Mouse (Mus musculus) heart, adult 2 months (tissue): ENCODE data around the gene Tmem102. TPM values are rescaled to one million over a fixed set of nuclear protein-coding genes. Genes with fewer than 3 reads are reported as not detected.
A peak's percentile ranks its signal among the peaks of the same experiment; 100 is the strongest.

ENCODE experiments used
- DNase-seq, 2 experiments: peaks; one replicate each; pipeline ENCODE4 v3.0.0; 2021
- H3K27ac ChIP-seq: fragments of 200-600 bp; 2 replicates; pipeline ENCODE4 v1.8.1; 2022
- H3K27me3 ChIP-seq: fragments of 200-500 bp; 2 replicates; pipeline ENCODE4 v1.6.1; 2012; ENCODE audit warnings: mild to moderate bottlenecking, low read length, inconsistent platforms, mixed read lengths; ENCODE audit not compliant: control insufficient read depth, insufficient read depth
- H3K36me3 ChIP-seq: fragments of 200-500 bp; 2 replicates; pipeline ENCODE4 v1.6.1; 2012; ENCODE audit warnings: low read length, inconsistent platforms; ENCODE audit not compliant: control insufficient read depth, insufficient read depth
- H3K4me1 ChIP-seq: fragments of 200-500 bp; 2 replicates; pipeline ENCODE4 v1.6.1; 2011; ENCODE audit warnings: low read length; ENCODE audit not compliant: control insufficient read depth, insufficient read depth
- H3K4me3 ChIP-seq: fragments of 200-600 bp; 2 replicates; pipeline ENCODE4 v1.8.1; 2022
- H3K79me2 ChIP-seq: fragments of 200-500 bp; replicated peaks from 2 replicates; pipeline ENCODE4 v1.6.1; 2012; ENCODE audit warnings: mild to moderate bottlenecking, inconsistent platforms, low read length, moderate library complexity, mixed read lengths; ENCODE audit not compliant: control insufficient read depth, insufficient read depth
- H3K9ac ChIP-seq: fragments of 200-500 bp; 2 replicates; pipeline ENCODE4 v1.6.1; 2012; ENCODE audit warnings: low read depth, mild to moderate bottlenecking, control low read depth, inconsistent platforms, low read length, mixed read lengths
- CTCF ChIP-seq: fragments of 200-600 bp; IDR thresholded peaks from 2 replicates; pipeline ENCODE4 v1.8.1; 2022; ENCODE audit warnings: antibody characterized with exemption, mild to moderate bottlenecking, moderate library complexity
- EP300 ChIP-seq: fragments of 200-500 bp; IDR thresholded peaks from 2 replicates; pipeline ENCODE4 v1.6.1; 2011; ENCODE audit warnings: low read depth, low read length, control low read depth; ENCODE audit not compliant: insufficient read depth
- POLR2A ChIP-seq: fragments of 200-500 bp; IDR thresholded peaks from 2 replicates; pipeline ENCODE4 v1.6.1; 2011; ENCODE audit warnings: mild to moderate bottlenecking, low read depth, low read length, control low read depth; ENCODE audit not compliant: insufficient read depth
- WGBS: fragments of 180-500 bp; shearing (Covaris S2); methylation state at CpG from one replicate; pipeline ENCODE4 v1.1.7; 2018; 5-methylcytosine and 5-hydroxymethylcytosine counted together
- intact Hi-C: fragments of 180-260 bp; cut with DNase I; formaldehyde crosslinking; loops from one replicate; pipeline ENCODE4 v1.15.1; 2025
- polyA plus RNA-seq: library from polyadenylated mRNA; depleted of rRNA; stranded (reverse); fragments of >200 nt; gene quantifications from 2 replicates; pipeline ENCODE4 v1.2.3, GENCODE M21; 2012; rRNA removed
- total RNA-seq, 2 experiments: library from RNA; stranded (reverse); gene quantifications; 2 replicates each; pipeline ENCODE4 v1.2.3; 2021

Gene Tmem102
- total and polyA plus RNA-seq, 3 experiments: 0.25 to 0.47 (median 0.29) TPM

GRCm38 (mm10) chr11:69758090-69758456 is 47.4 kb downstream of the Tmem102 start:
- under 1% methylated on average over 26 of the region's 26 CpGs for WGBS
- H3K9ac ChIP-seq: peak overlapping the region; percentile 63
- TF ChIP-seq POLR2A (no peak), EP300 (no peak), CTCF (no peak)
- H3K27me3 ChIP-seq: no peaks in the 10 kb centered on the region
- peak; percentile 99 for DNase-seq
- peak overlapping the region; percentile 66 for H3K4me3 ChIP-seq
- intact Hi-C loops: loop anchor here (1.0 to 2.0 kb wide), 6 partner anchors 45 to 163 kb away; partner anchors contain the start of genes Eif5a, Senp3 and Tmem256
- peaks cover 4% of the 10 kb centered on the region; the same call in 1 of the 2 replicates for H3K4me1 ChIP-seq
- peak overlapping the region; percentile 100 for H3K27ac ChIP-seq
- H3K36me3 ChIP-seq: peaks cover 7% of the 10 kb centered on the region
- H3K79me2 ChIP-seq: no peaks in the 10 kb centered on the region

- peak overlapping the region; percentile 100 for H3K27ac ChIP-seq
- TF ChIP-seq CTCF (no peak), EP300 (no peak), POLR2A (no peak)
- no peaks in the 10 kb centered on the region for H3K79me2 ChIP-seq
- peak overlapping the region; percentile 63 for H3K9ac ChIP-seq
- intact Hi-C loops: loop anchor here (1.0 to 2.0 kb wide), 6 partner anchors 45 to 163 kb away; partner anchors contain the start of genes Eif5a, Senp3 and Tmem256
- H3K4me1 ChIP-seq: peaks cover 4% of the 10 kb centered on the region; the same call in 1 of the 2 replicates
- no peak for DNase-seq
- no peaks in the 10 kb centered on the region for H3K27me3 ChIP-seq
- peak overlapping the region; percentile 55 for H3K4me3 ChIP-seq
- WGBS: 29% methylated on average over 9 of the region's 9 CpGs
- peaks cover 7% of the 10 kb centered on the region for H3K36me3 ChIP-seq
These were observed 47.9 kb downstream of the Tmem102 start for GRCm38 (mm10) chr11:69757303-69758089.

- no peak overlapping the region for H3K9ac ChIP-seq
- no peak overlapping the region for H3K4me3 ChIP-seq
- H3K27me3 ChIP-seq: no peaks in the 10 kb centered on the region
- peaks cover 2% of the 10 kb centered on the region; the same call in 1 of the 2 replicates for H3K79me2 ChIP-seq
- TF ChIP-seq CTCF: peak; percentile 87
- TF ChIP-seq EP300: no peak
- no peak for TF ChIP-seq POLR2A
- peaks cover 13% of the 10 kb centered on the region for H3K36me3 ChIP-seq
- peak overlapping the region; percentile 4; the same call in 1 of the 2 replicates for H3K27ac ChIP-seq
- DNase-seq: no peak
- H3K4me1 ChIP-seq: peaks cover 4% of the 10 kb centered on the region
- intact Hi-C loops: loop anchor here (1.0 to 2.0 kb wide), 2 partner anchors 72 to 100 kb away; partner anchors contain the start of genes Senp3 and Sox15
- 18% methylated on average over 3 of the region's 3 CpGs for WGBS
These were observed 50.7 kb downstream of the Tmem102 start for GRCm38 (mm10) chr11:69754701-69755100.

DNA sequence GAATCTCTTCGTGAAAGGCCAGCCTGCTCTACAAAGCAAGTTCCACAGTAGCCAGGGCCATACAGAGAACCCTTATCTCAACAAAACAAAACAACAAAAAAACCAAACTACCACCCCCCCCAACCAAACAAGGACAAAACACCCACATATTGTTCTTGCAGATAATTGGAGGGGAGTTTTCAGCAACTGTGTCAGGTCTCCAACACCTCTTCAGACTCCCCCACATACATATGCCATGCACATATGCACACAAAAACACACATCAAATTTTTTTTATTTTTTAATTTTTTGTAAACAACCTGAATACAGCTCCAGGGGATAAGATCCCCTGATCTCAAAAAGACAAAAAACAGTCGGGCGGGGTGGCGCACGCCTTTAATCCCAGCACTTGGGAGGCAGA is 51.2 kb downstream of the Tmem102 start:
- no peak for DNase-seq
- peak overlapping the region; percentile 4; the same call in 1 of the 2 replicates for H3K27ac ChIP-seq
- no peak overlapping the region for H3K4me3 ChIP-seq
- WGBS: 73% methylated on average over 5 of the region's 5 CpGs
- no peaks in the 10 kb centered on the region for H3K27me3 ChIP-seq
- H3K4me1 ChIP-seq: peaks cover 4% of the 10 kb centered on the region
- intact Hi-C loops: loop anchor here (1.0 to 2.0 kb wide), 2 partner anchors 72 to 99 kb away; partner anchors contain the start of genes Senp3 and Sox15
- no peak overlapping the region for H3K9ac ChIP-seq
- TF ChIP-seq EP300 (no peak), POLR2A (no peak), CTCF (no peak)
- H3K36me3 ChIP-seq: peaks cover 13% of the 10 kb centered on the region
- H3K79me2 ChIP-seq: peaks cover 2% of the 10 kb centered on the region; the same call in 1 of the 2 replicates

Other genes starting within 250 kb of the Tmem102 start
Only the 30 nearest of the 45 such genes appear.
- gene Sox15, start 150.3 kb downstream of the Tmem102 start, total RNA-seq: not detected
- not detected in 2 replicates for gene Sox15, start 150.3 kb downstream of the Tmem102 start, polyA plus RNA-seq
- gene Mpdu1, start 143.0 kb downstream of the Tmem102 start, total RNA-seq: 10 to 100 TPM; 13.7 to 14.2 TPM
- 40.8 and 41.3 TPM in 2 replicates for gene Mpdu1, start 143.0 kb downstream of the Tmem102 start, polyA plus RNA-seq
- 1 to 10 TPM; 7.4 to 7.6 TPM for gene Cd68, start 139.5 kb downstream of the Tmem102 start, total RNA-seq
- gene Cd68, start 139.5 kb downstream of the Tmem102 start, polyA plus RNA-seq: 7.0 and 14.8 TPM in 2 replicates
- gene Eif4a1, start 133.2 kb downstream of the Tmem102 start, total RNA-seq: 100 to 1,000 TPM; 173 to 198 TPM
- gene Eif4a1, start 133.2 kb downstream of the Tmem102 start, polyA plus RNA-seq: 147 and 250 TPM in 2 replicates
- 10 to 100 TPM; 31.1 to 33.2 TPM for gene Senp3, start 123.5 kb downstream of the Tmem102 start, total RNA-seq
- 35.1 and 51.8 TPM in 2 replicates for gene Senp3, start 123.5 kb downstream of the Tmem102 start, polyA plus RNA-seq
- 1 to 10 TPM; 1.4 to 3.2 TPM for gene Tnfsf13, start 119.8 kb downstream of the Tmem102 start, total RNA-seq
- 2.9 and 4.0 TPM in 2 replicates for gene Tnfsf13, start 119.8 kb downstream of the Tmem102 start, polyA plus RNA-seq
- 10 to 100 TPM; 18.4 to 21.9 TPM for gene Tnfsf12, start 109.8 kb downstream of the Tmem102 start, total RNA-seq
- 29.2 and 32.0 TPM in 2 replicates for gene Tnfsf12, start 109.8 kb downstream of the Tmem102 start, polyA plus RNA-seq
- 1 to 10 TPM; 2.8 to 3.2 TPM for gene Tnfsfm13, start 109.5 kb downstream of the Tmem102 start, total RNA-seq
- 3.7 and 4.7 TPM in 2 replicates for gene Tnfsfm13, start 109.5 kb downstream of the Tmem102 start, polyA plus RNA-seq
- 10 to 100 TPM; 25.3 to 30.4 TPM for gene Polr2a, start 47.0 kb downstream of the Tmem102 start, total RNA-seq
- gene Polr2a, start 47.0 kb downstream of the Tmem102 start, polyA plus RNA-seq: 15.6 and 20.2 TPM in 2 replicates
- gene Slc35g3, start 43.7 kb downstream of the Tmem102 start, total RNA-seq: not detected
- gene Slc35g3, start 43.7 kb downstream of the Tmem102 start, polyA plus RNA-seq: 0.35 TPM in 1 of 2 replicates, not detected in the other
- gene Zbtb4, start 39.7 kb downstream of the Tmem102 start, total RNA-seq: 10 to 100 TPM; 42.9 to 47.9 TPM
- gene Zbtb4, start 39.7 kb downstream of the Tmem102 start, polyA plus RNA-seq: 19.8 and 25.4 TPM in 2 replicates
- 1 to 10 TPM; 4.1 TPM for gene Chrnb1, start 9.7 kb downstream of the Tmem102 start, total RNA-seq
- gene Chrnb1, start 9.7 kb downstream of the Tmem102 start, polyA plus RNA-seq: 10.3 and 16.4 TPM in 2 replicates
- 1 to 10 TPM; 1.9 to 2.5 TPM for gene Fgf11, start 3.8 kb downstream of the Tmem102 start, total RNA-seq
- 3.3 and 4.3 TPM in 2 replicates for gene Fgf11, start 3.8 kb downstream of the Tmem102 start, polyA plus RNA-seq
- gene Gm39566, start 9.7 kb upstream of the Tmem102 start, total RNA-seq: not detected
- gene Gm39566, start 9.7 kb upstream of the Tmem102 start, polyA plus RNA-seq: 0.02 and 0.09 TPM in 2 replicates
- gene Spem2, start 12.8 kb upstream of the Tmem102 start, total RNA-seq: not detected
- gene Spem2, start 12.8 kb upstream of the Tmem102 start, polyA plus RNA-seq: 0.15 and 0.20 TPM in 2 replicates
- gene Spem1, start 16.6 kb upstream of the Tmem102 start, total RNA-seq: not detected
- gene Spem1, start 16.6 kb upstream of the Tmem102 start, polyA plus RNA-seq: 0.23 and 0.32 TPM in 2 replicates
- 1 to 10 TPM; 3.4 to 5.0 TPM for gene Nlgn2, start 32.2 kb upstream of the Tmem102 start, total RNA-seq
- 6.0 and 6.7 TPM in 2 replicates for gene Nlgn2, start 32.2 kb upstream of the Tmem102 start, polyA plus RNA-seq
- gene Tmem256, start 32.9 kb upstream of the Tmem102 start, total RNA-seq: 100 to 1,000 TPM; 214 to 254 TPM
- 308 and 350 TPM in 2 replicates for gene Tmem256, start 32.9 kb upstream of the Tmem102 start, polyA plus RNA-seq
- gene Plscr3, start 40.8 kb upstream of the Tmem102 start, total RNA-seq: 10 to 100 TPM; 21.2 to 22.4 TPM
- 45.3 and 48.3 TPM in 2 replicates for gene Plscr3, start 40.8 kb upstream of the Tmem102 start, polyA plus RNA-seq
- gene Tnk1, start 53.1 kb upstream of the Tmem102 start, total RNA-seq: not detected
- 0.20 and 0.68 TPM in 2 replicates for gene Tnk1, start 53.1 kb upstream of the Tmem102 start, polyA plus RNA-seq
- not detected for gene Tmem95, start 72.4 kb upstream of the Tmem102 start, total RNA-seq
- not detected in 2 replicates for gene Tmem95, start 72.4 kb upstream of the Tmem102 start, polyA plus RNA-seq
- gene Kctd11, start 75.8 kb upstream of the Tmem102 start, total RNA-seq: 1 to 10 TPM; 2.3 to 2.6 TPM
- gene Kctd11, start 75.8 kb upstream of the Tmem102 start, polyA plus RNA-seq: 2.9 TPM in 2 replicates
- gene Acap1, start 89.9 kb upstream of the Tmem102 start, total RNA-seq: 1 to 10 TPM in 1 of 2 experiments, under 1 TPM in 1; 0.65 to 1.1 TPM
- gene Acap1, start 89.9 kb upstream of the Tmem102 start, polyA plus RNA-seq: 1.7 and 3.3 TPM in 2 replicates
- gene 2810408A11Rik, start 95.4 kb upstream of the Tmem102 start, total RNA-seq: under 1 TPM; 0.23 to 0.34 TPM
- gene 2810408A11Rik, start 95.4 kb upstream of the Tmem102 start, polyA plus RNA-seq: 0.15 and 0.41 TPM in 2 replicates
- 10 to 100 TPM; 42.6 to 47.1 TPM for gene Neurl4, start 95.4 kb upstream of the Tmem102 start, total RNA-seq
- gene Neurl4, start 95.4 kb upstream of the Tmem102 start, polyA plus RNA-seq: 31.5 and 54.1 TPM in 2 replicates
- gene Gps2, start 108.3 kb upstream of the Tmem102 start, total RNA-seq: 10 to 100 TPM; 27.2 to 28.4 TPM
- 53.9 and 63.9 TPM in 2 replicates for gene Gps2, start 108.3 kb upstream of the Tmem102 start, polyA plus RNA-seq
- gene Eif5a, start 116.3 kb upstream of the Tmem102 start, total RNA-seq: 100 to 1,000 TPM; 397 to 444 TPM
- 360 and 540 TPM in 2 replicates for gene Eif5a, start 116.3 kb upstream of the Tmem102 start, polyA plus RNA-seq
- 10 to 100 TPM; 16.7 to 22.6 TPM for gene Ybx2, start 130.2 kb upstream of the Tmem102 start, total RNA-seq
- gene Ybx2, start 130.2 kb upstream of the Tmem102 start, polyA plus RNA-seq: 64.2 and 66.2 TPM in 2 replicates
- 100 to 1,000 TPM; 363 to 456 TPM for gene Slc2a4, start 142.6 kb upstream of the Tmem102 start, total RNA-seq
- 516 and 737 TPM in 2 replicates for gene Slc2a4, start 142.6 kb upstream of the Tmem102 start, polyA plus RNA-seq
- not detected for gene Cldn7, start 159.2 kb upstream of the Tmem102 start, total RNA-seq
- gene Cldn7, start 159.2 kb upstream of the Tmem102 start, polyA plus RNA-seq: 0.50 and 3.5 TPM in 2 replicates